9 mouse cellular contexts compared by ENCODE assay signal in the genomic region with DNA sequence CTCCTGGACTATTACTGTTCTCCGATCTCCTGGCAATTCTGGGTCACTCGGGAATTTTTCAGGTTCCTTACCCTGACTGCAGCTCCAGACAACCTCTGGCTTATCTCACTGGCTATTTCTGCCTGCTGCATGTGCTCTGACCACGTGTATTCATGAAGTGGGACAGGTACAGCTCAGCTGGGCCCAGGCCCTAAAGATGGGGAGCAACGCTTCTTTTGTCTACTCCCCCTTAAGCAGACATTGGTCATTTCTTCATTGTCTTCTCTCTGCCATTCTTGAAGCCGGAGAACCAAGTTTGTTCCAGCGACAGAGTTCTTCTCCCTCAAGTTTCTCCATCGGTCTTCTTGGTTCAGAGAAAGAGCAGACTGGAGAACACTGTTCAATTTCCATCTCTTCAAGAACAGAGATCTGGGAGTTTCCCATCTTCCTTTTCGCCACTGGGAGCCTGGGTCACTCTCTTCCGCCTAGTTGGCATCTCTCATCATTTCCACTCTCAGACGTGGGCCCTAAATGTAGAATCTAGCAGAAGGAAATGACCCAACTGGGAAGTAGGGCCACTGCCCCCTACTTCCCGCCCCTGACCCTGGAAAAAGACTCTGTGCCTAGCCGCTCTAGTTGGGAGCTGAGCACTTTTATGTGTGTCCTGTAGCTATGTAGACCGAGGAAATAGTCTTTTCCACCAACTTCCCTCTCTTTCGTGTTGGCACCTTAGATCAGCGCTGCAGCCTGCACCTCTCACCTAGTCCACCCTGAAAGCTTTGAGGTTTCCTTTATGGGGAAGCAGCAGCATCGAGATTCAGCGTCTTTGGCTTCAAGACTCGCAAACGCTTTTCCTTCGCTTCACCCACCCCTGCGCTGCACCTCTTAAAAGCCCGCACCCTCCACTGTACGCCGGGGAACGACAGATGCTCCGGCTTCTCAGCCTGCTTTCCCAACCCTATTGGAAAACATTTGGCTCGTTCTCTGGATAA. TPM values are rescaled to one million over a fixed set of nuclear protein-coding genes. Genes with fewer than 3 reads are reported as not detected.
DNase-seq lines count a peak whose midpoint lies in the region; ATAC-seq and TF ChIP-seq lines count a peak whose summit lies in the region.
"Had no signal": no experiment of that assay in that cellular context is flagged by ENCODE, and none has a peak within 500 bp of the region (broad histone marks: within the 10 kb centered on the region; RNA-seq: fewer than 3 reads in every experiment).

No protein-coding gene starts in this region.

- H3K9me3 ChIP-seq in heart, embryonic 15.5 days (replicated peaks): no peaks in the 10 kb centered on the region
- H3K9me3 ChIP-seq in hindbrain, embryonic 10.5 days: no peaks in the 10 kb centered on the region
- no peaks in the 10 kb centered on the region for H3K9me3 ChIP-seq in midbrain, embryonic 15.5 days

- peaks cover 46% of the 10 kb centered on the region for H3K4me1 ChIP-seq in heart, embryonic 15.5 days (replicated peaks)
- H3K4me1 ChIP-seq in cortical plate, adult 2 months (ENCODE audit: control insufficient read depth, insufficient read depth, low read length): no peaks in the 10 kb centered on the region
- H3K4me1 ChIP-seq in hindbrain, embryonic 10.5 days (replicated peaks): peaks cover 91% of the 10 kb centered on the region
- peaks cover 70% of the 10 kb centered on the region for H3K4me1 ChIP-seq in midbrain, embryonic 15.5 days

- no peak overlapping the region for H3K27ac ChIP-seq in heart, embryonic 15.5 days
- no peak overlapping the region for H3K27ac ChIP-seq in cortical plate, adult 2 months (ENCODE audit: insufficient read depth, low read length)
- H3K27ac ChIP-seq in hindbrain, embryonic 10.5 days: peak overlapping the region; percentile 96
- peak overlapping the region; percentile 16; the same call in 1 of the 2 replicates for H3K27ac ChIP-seq in midbrain, embryonic 15.5 days

- peaks cover 30% of the 10 kb centered on the region for H3K27me3 ChIP-seq in heart, embryonic 15.5 days
- peaks cover 70% of the 10 kb centered on the region for H3K27me3 ChIP-seq in hindbrain, embryonic 10.5 days (ENCODE audit: insufficient read depth, poor library complexity, severe bottlenecking)
- peaks cover 53% of the 10 kb centered on the region for H3K27me3 ChIP-seq in midbrain, embryonic 15.5 days (replicated peaks)

- WGBS in heart, embryonic 15.5 days: 28% methylated on average over 27 of the region's 27 CpGs
- 11% methylated on average over 27 of the region's 27 CpGs for WGBS in hindbrain, embryonic 10.5 days
- 13% methylated on average over 27 of the region's 27 CpGs for WGBS in midbrain, embryonic 15.5 days

- intact Hi-C loops in heart, postnatal 25 days (cut with DNase I): loop anchor here (2.0 to 10.0 kb wide), 6 partner anchors 226 to 702 kb away; no protein-coding TSS in a partner anchor
- intact Hi-C loops in gastrocnemius, postnatal 14 days (cut with DNase I; ENCODE audit: low total_unique reads): no loop called here

- peak overlapping the region; percentile 78 for H3K4me3 ChIP-seq in heart, embryonic 15.5 days
- peak overlapping the region; percentile 18; the same call in 1 of the 2 replicates for H3K4me3 ChIP-seq in cortical plate, adult 2 months (ENCODE audit: insufficient read depth, low read length)
- H3K4me3 ChIP-seq in hindbrain, embryonic 10.5 days: peak overlapping the region; percentile 72
- H3K4me3 ChIP-seq in midbrain, embryonic 15.5 days: peak overlapping the region; percentile 39

- peak overlapping the region; percentile 92 for H3K4me2 ChIP-seq in heart, embryonic 15.5 days
- H3K4me2 ChIP-seq in midbrain, embryonic 15.5 days: peak overlapping the region; percentile 95

- TF ChIP-seq CTCF in cortical plate, adult 2 months (IDR thresholded peaks at IDR 0.05; ENCODE audit: extremely low read depth, insufficient read depth, low read length): no peak

- no peak for TF ChIP-seq POLR2A in cortical plate, adult 2 months (IDR thresholded peaks at IDR 0.05; ENCODE audit: extremely low read depth, insufficient read depth, low read length)

- peak overlapping the region; percentile 52; the same call in 1 of the 2 replicates for H3K9ac ChIP-seq in heart, embryonic 15.5 days
- H3K9ac ChIP-seq in midbrain, embryonic 15.5 days: peak overlapping the region; percentile 36

- DNase-seq in heart, postnatal 25 days (ENCODE audit: low spot score): no peak
- DNase-seq in hindbrain, embryonic 10.5 days (ENCODE audit: low spot score): peak; percentile 31
- no peak for DNase-seq in spleen, postnatal 10 days (ENCODE audit: low spot score in 2 of 2)
- DNase-seq in thymus, postnatal 36 days: no peak
- no peak for DNase-seq in gastrocnemius, postnatal 14 days

- no peaks in the 10 kb centered on the region for H3K36me3 ChIP-seq in heart, embryonic 15.5 days
- peaks cover 8% of the 10 kb centered on the region; the same call in 1 of the 2 replicates for H3K36me3 ChIP-seq in hindbrain, embryonic 10.5 days
- H3K36me3 ChIP-seq in midbrain, embryonic 15.5 days (replicated peaks): no peaks in the 10 kb centered on the region

- no peak for ATAC-seq in heart, embryonic 15.5 days (replicated peaks; ENCODE audit: insufficient number of reproducible peaks, insufficient read depth, low FRiP score, low read depth)
- no peak for ATAC-seq in midbrain, embryonic 15.5 days (replicated peaks)

RNA-seq across cellular contexts. Expression of gene Wnt5a, which starts 4.0 kb away (rescaled TPM):
- polyA plus RNA-seq in heart, embryonic 15.5 days (2015; fragmentation: Nextera tagmentation; extraction: Ambion mirVana): 11.9 and 13.8 TPM in 2 replicates
- total RNA-seq in heart, postnatal 25 days (2021): 10 to 100 TPM; 17.8 to 19.8 TPM
- 4.5 and 5.0 TPM in 2 replicates for polyA plus RNA-seq in cortical plate, adult 2 months (2012; rRNA removed)
- polyA plus RNA-seq in hindbrain, embryonic 10.5 days (2016; fragmentation: Nextera tagmentation; extraction: Ambion mirVana): 31.2 and 38.8 TPM in 2 replicates
- 13.6 and 15.4 TPM in 2 replicates for polyA plus RNA-seq in midbrain, embryonic 15.5 days (2015; fragmentation: Nextera tagmentation; extraction: Ambion mirVana)
- 1 to 10 TPM; 6.6 to 10.0 TPM for total RNA-seq in gastrocnemius, postnatal 14 days (2021)
- total RNA-seq: megakaryocyte-erythroid progenitor cell, adult 5-6 weeks had no signal

Comparison
In these comparisons a context has a peak if more than half of its experiments do, and no peak if none do; other contexts are left out.
1. H3K27ac ChIP-seq: peak in hindbrain, embryonic 10.5 days (single experiment) and midbrain, embryonic 15.5 days (single experiment); none in heart, embryonic 15.5 days (single experiment) and cortical plate, adult 2 months (single experiment).
2. H3K4me3 ChIP-seq: peak in every context shown above with its lines; median percentile 78 in heart, embryonic 15.5 days; 72 in hindbrain, embryonic 10.5 days; 39 in midbrain, embryonic 15.5 days; 18 in cortical plate, adult 2 months.